Mouse (Mus musculus) hematopoietic stem cell, adult 5-6 weeks (primary cell): ENCODE measurements around the gene Nrn1l. TPM values are rescaled to one million over a fixed set of nuclear protein-coding genes. Genes with fewer than 3 reads are reported as not detected.
A peak's percentile ranks its signal among the peaks of the same experiment; 100 is the strongest.

ENCODE experiments used
- ATAC-seq, 2 experiments: fragments of 125-278 bp in 1 of 2; replicated peaks in 1 of 2; 2 replicates each; pipeline ENCODE4 v1.8.0; 2016 to 2017; ENCODE audit warnings: inconsistent platforms in 2 of 2, mild to moderate bottlenecking in 2 of 2, moderate number of reproducible peaks in 2 of 2, low read depth in 1 of 2, moderate TSS enrichment in 1 of 2; ENCODE audit not compliant: low FRiP score in 2 of 2, poor library complexity in 2 of 2, severe bottlenecking in 2 of 2, insufficient read depth in 1 of 2, low TSS enrichment in 1 of 2
- total RNA-seq: library from RNA; stranded (forward); fragments of 172-1452, 232-1000 nt; gene quantifications from 2 replicates; pipeline ENCODE4 v1.2.3, GENCODE M21; 2017

Gene Nrn1l
- total RNA-seq: not detected in 2 replicates

DNA sequence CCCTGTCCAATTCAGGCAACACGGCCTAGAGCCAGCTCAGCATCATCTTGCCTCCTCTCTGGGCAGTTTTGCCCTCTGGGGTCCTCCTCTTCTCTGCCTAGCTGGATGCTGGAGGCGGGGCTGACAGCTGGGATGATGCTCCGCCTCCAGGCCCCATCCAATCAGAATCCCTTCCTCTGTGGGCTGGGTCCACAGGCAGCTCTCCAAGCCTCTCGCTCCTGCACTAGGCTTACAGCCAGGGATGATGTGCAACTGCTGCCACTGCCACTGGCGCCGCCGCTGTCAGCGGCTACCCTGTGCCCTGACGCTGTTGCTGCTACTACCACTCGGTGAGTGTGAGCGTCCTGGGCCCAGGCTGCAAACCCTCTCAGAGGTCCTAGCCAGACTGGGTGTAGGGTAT is at the start of gene Nrn1l:
TSS of gene Nrn1l (plus strand) at position 229 of the 400 bp plus-strand sequence.
- ATAC-seq: peak; percentile 43 to 46; a peak in 2 of 4 replicates

DNA sequence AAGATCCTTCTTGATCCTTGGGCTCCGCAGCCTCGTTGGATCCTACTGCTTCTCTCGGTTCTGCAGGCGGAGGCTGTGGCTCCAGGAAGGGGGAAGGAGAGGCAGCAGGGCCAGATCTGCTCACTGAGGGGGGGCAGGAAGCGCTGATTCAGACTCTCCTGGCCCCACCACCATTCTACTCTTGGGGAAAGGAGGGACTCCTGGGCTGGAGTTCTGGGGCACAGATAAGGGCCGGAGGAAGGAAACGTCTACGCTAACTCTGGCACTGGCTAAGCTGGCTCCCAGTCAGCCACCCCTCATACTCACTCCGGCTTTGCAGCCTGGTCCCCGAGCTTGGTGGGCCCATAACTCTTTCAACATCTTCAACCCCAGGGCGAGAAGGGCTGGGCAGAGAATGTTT is 46.7 kb upstream of the Nrn1l start:
- peak; percentile 58 to 59 for ATAC-seq

DNA sequence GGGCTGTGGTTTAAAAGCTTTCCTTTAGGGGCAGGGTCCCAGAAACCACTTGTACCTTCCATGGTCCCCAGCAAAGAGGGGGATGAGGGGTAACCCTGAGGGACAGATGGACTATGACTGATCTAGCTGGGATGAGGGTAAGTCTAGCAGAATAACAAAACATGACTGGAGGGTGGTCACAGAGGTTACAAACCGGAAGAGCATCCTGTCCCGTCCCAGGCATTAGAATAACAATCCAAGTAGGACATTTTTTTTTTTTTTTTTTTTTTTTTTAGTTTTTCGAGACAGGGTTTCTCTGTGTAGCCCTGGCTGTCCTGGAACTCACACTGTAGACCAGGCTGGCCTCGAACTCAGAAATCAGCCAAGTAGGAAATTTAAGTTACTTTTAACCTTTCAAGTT is 43.4 kb upstream of the Nrn1l start:
- ATAC-seq: no peak

DNA sequence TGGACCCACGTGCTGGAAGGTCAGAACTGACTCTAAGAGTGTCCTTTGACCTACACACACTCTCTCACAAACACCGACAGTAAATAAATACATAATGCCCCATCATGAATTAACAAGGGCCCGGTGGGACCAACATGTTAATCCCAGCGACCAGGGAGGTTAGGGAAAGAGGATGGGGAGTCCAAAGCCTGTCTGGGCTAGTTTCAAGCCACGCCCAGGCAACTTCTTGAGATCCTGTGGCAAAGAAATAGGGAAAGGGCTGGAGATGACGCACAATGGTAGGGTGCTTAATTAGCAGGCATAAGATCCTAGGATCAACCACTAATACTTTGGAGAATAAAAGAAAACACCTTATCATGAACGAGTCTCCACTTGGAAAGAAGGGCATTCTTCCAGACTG is 42.8 kb upstream of the Nrn1l start:
- ATAC-seq: no peak

DNA sequence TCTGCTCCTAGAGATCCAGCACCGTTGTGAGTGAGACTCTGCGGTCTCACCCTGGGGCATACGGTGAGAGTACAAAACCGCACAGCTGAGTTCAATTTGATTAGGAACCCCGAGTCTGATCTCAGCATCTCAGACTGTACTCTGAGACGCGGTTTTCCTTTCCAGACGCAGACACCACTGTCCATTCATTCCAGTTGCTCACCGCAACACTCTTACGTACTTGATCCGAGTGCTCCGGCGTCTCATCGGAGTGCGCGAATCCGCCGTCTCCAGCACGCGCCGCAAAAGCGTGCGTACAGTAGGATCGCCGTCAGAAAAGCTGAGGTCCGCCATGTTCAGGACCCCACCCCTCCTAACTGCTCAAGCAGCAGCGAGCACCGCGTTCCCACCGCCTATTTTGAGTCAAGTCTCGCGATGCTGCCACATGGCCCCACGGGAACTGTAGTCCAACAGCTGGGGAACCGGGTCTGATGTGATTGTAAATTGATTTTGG is 41.7 kb upstream of the Nrn1l start:
- peak; percentile 82 to 84 for ATAC-seq

DNA sequence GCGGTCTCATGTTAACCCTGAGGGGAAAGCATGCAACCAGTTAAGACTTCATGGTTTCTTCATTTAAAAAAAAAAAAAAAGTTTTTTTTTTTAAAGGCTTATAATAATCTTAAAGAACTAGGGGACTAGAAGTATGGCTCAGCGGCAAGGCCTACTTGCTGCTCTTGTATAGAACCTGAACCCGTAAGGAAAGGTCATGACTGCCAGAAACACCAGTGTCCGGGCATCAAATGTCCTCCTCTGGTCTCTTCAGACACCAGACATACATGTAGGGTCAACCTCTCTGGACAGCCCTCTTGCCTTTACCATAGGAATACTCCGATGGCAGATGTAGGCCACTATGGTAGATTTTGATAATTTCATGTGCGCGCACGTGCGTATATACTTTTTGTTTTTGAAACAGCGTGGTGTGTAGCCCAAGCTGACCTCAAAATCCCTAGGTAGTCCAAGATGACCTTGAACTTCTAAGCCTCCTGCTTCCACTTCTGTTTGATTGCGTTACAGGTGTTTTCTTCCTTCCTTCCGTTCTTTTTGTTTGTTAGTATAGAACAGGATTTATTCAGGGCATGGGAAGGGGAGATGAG is 41.1 kb upstream of the Nrn1l start:
- no peak for ATAC-seq

DNA sequence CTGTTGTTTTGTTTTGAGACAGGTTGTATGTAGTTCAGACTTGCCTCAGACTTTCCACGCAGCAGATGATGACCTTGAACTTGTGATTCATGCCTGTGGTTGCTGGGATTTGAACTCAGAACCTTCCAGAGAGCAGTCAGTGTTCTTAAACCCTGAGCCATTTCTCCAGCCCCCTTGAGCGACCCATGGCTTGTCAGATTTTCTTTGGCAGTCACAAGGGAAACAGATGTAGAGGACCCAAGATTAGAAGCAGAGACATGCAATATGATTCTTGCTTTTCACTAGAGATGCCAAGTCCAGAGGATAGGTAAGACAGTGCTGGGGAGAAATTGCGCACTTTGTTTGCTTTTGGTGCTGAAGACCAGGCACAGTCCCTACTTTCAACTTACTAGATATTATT is 40.2 kb upstream of the Nrn1l start, which contains the start of gene Cenpt:
TSS of gene Cenpt (minus strand) at position 101 of the 400 bp plus-strand sequence.
- ATAC-seq: no peak

DNA sequence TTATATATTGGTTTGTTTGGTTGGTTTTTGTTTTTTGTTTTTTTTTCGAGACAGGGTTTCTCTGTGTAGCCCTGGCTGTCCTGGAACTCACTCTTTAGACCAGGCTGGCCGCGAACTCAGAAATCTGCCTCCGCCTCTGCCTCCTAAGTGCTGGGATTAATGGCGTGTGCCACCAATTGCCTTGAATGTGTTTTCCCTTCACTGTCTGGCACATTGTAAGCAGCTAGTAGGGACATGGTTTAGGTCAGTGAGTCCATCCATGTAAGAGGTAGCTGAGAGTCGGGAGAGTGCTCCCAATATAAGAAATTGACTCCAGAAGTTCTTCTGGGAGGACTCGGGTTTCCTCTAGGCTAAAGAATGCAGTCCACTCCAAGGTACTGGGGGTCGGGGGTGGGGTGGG is 39.1 kb upstream of the Nrn1l start:
- ATAC-seq: no peak

DNA sequence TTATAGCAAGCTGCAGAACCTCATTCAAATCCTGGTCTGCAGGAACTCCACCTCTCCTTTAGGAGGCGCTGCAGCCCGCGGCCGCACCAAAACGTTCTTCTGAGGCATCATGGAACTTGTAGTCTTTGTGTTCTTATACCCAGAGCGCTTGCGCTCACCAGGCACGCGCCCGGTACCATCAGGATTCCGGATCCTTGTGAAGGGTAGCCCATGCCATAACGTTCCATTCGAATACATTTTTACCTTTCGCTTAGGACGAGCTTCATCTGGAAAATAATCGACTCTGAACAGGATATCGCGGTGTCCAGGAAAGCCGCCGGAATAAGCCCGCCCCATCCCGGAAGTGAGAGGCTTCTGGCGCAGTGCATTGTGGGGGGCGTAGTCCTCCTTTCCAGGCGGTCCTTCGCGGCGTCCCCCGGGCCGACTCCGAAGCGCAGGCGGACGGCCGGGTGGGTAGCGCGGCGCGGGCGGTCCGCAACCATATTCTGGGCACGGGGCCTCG is 38.6 kb upstream of the Nrn1l start, which contains the start of gene Thap11:
TSS of gene Thap11 (plus strand) at position 418 of the 502 bp plus-strand sequence.
- peak; percentile 77 to 84 for ATAC-seq

DNA sequence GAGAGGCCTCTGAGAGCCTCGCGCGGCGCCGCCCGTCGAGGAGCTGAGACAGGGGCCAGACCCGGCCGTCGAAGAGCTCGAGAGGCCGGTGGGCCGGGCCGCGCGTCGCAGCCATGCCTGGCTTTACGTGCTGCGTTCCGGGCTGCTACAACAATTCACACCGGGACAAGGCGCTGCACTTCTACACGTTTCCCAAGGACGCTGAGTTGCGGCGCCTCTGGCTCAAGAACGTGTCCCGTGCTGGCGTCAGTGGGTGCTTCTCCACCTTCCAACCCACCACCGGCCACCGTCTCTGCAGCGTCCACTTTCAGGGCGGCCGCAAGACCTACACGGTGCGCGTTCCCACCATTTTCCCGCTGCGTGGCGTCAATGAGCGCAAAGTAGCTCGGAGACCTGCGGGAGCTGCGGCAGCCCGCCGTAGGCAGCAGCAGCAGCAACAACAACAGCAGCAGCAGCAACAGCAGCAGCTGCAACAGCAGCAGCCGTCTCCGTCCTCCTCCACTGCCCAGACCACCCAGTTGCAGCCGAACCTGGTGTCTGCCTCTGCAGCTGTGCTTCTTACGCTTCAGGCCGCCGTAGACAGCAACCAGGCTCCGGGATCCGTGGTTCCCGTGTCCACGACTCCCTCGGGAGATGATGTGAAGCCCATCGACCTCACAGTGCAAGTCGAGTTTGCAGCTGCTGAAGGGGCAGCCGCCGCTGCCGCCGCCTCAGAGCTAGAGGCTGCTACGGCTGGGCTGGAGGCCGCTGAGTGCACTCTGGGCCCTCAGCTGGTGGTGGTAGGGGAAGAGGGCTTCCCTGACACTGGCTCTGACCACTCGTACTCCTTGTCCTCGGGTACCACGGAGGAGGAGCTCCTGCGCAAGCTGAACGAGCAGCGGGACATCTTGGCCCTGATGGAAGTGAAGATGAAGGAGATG is 37.9 kb upstream of the Nrn1l start:
- ATAC-seq: no peak

DNA sequence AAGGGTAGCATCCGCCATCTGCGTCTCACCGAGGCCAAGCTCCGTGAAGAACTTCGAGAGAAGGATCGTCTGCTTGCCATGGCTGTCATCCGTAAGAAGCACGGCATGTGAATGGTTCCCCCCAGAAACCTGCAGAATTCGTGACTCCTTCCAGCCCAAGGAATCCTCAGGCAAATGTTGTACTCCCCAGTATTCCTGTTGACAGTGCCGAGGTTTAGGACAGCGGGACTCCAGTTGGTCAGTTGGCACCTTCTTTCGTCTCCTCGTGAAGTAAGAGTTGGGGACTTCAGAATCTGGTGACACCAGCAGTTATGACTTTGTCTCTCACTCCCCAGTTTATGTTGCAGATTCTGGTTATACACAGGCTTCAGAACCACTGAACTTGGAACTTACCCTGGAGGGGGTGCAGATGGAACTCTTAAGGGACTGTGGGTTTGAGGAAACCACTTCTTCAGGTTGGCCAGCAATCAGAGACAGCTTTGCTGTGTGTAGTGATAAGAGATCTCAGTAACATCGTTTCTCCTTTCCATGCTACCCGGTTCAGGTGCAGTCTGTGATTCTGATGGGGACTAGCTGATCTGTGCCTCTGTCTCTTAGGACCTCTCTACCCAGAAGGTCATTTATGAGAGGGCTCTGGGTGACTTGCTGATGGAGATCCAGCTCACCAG is 37.1 kb upstream of the Nrn1l start:
- ATAC-seq: no peak

DNA sequence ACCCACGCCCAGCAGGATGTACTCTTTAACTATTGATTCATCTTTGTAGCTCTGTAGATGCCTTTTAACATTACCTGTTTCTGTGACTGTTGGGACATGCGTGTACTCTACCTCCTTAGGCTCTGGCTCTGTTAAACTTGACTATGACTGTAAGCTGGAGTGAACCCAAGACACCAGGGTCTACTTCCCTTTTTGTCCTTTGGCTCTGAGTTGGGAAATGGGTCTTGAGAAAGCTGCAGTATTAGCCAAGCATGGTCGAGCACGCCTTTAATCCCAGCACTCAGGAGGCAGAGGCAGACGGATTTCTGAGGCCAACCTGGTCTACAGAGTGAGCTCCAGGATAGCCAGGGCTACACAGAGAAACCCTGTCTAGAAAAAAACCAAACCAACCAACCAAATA is 34.9 kb upstream of the Nrn1l start:
- no peak; a peak in 1 of 4 replicates for ATAC-seq

DNA sequence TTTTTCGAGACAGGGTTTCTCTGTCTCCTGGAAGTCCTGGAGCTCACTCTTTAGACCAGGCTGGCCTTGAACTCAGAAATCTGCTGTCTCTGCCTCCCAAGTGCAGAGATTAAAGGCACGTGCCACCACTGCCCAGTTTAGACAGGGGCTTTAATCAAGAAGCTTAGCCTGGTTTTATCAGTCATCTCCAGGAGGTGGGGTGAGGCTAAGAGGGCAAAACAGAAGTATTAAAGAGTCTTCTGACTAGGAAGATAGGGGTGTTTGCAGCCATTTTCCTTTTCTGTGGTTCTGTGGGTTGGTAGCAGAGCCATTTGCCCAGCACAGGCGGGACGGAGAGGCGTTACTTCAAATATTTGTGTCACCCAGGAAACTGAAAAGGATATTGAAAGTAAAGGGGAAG is 34.1 kb upstream of the Nrn1l start:
- no peak for ATAC-seq

DNA sequence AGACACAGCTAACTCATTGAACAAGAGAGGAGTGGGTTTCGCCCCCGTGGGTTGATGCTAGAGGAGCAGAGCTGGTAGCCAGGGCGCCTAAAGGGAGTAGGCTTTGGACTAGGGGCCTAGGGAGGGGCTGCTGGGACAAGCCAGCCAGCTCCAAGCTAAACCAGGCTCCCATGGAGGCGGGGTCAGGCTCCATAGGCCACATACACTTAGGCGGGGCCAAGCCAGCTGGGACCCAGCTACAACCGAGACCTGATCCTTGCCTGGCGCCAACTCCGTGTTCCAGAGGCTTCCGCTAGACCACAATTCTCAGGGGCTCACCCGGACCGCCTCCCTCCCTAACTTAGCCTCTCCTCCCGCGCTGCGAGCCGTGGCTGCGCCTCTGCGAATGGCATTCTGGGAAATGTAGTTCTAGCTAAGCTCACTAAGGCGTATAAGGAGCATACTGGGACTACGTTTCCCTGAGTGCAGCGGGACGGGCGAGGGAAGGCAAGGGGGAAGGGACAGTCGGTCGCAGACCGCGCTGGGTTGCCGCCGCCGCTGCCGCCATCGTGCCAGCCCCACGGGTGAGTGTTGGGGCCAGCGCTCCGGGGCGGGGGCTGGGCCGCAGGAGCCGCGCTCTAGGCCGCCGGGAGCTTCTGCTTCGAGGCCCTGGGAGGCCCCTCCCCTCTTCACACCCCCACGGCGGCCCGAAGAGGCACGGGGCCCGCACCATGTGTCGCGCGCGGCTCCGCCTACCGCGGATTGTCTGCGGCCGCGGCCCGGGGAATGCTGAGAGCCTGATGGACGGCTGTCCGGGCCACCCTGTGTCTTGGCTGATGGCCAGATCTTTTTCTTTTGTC is 33.0 kb upstream of the Nrn1l start, which contains the start of gene Nutf2:
TSS of gene Nutf2 (plus strand) at position 438 of the 839 bp plus-strand sequence.
- ATAC-seq: peak; percentile 95 to 97

DNA sequence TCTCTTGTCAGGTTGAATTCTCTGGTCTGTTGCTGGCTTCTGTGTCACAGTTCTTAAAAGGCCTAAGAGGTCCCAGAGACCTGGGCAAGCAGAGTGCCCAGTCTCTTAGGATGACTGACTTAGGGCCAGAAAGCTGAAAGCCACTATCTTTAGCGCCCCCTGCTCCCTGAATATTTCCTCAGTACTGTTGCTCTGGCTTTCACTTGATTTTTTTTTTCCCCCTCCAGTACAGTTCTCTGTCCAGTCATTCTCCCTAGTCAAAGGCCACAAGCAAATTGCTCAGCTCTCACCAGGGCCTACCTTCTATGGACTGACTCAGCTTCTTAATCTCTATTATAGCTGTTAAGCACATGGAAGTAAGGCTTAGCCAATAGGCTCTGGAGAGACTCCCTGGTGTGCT is 31.4 kb upstream of the Nrn1l start:
- ATAC-seq: no peak

DNA sequence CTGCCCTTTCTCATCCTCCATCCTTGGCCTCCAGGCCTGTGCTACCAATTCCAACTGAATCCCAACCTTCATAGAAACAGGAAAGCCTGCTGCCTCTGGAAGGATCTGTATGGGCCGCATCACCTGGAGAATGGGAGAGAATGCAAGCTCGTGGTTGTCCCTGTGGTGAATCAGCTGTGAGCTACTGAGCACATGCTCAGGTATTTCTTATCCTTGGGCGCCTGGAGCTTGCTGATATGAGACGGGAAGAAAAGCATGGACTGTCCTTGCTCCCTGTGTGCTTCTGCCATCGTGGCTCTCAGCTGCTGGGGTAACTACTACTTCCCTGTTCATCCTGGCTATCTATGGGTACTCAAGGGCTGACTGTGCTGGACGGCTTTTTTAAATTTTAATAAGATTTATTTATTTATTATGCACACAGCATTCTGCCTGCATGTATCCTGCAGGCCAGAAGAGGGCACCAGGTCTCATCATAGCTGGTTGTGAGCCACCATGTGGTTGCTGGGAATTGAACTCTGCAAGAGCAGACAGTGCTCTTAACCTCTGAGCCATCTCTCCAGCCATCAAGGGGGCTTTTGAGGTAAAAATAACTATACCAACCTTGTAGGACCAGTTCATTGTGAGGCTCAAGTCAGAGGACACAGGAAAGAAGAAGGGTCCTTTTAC is 26.9 kb upstream of the Nrn1l start:
- ATAC-seq: no peak
